Mouse (Mus musculus): ENCODE data around the gene Otop3. TPM values are rescaled to one million over a fixed set of nuclear protein-coding genes. Genes with fewer than 3 reads are reported as not detected.
"Not testable (repeated sequence)": the region's sequence is repeated elsewhere in the genome, so short reads cannot be mapped to it uniquely, and the experiment has no call there.

The Otop3 gene
- polyA plus RNA-seq, 1 experiment from 2014 or later, result 2.1 TPM

- WGBS, result 85% methylated on average over 4 of the region's 4 CpGs
- Histone ChIP-seq H3K27me3 (replicated peaks; ENCODE audit: control insufficient read depth, insufficient read depth, low read length) (peaks cover 17% of the 10 kb centered on the region; the same call in 1 of the 2 replicates), H3K9me3 (ENCODE audit: control insufficient read depth, low read length) (0 out of 2 replicates have a peak, but pooled peaks cover 2% of the 10 kb centered on the region), H3K27ac (ENCODE audit: low read length) (no peak overlapping the region), H3K36me3 (ENCODE audit: control insufficient read depth, insufficient read depth, low read length) (no peaks in the 10 kb centered on the region), H3K4me3 (ENCODE audit: low read length) (no peak overlapping the region), H3K4me2 (ENCODE audit: low read depth, low read length) (no peak overlapping the region), H3K4me1 (ENCODE audit: control insufficient read depth, insufficient read depth, low read length) (peaks cover 16% of the 10 kb centered on the region), H3K9ac (ENCODE audit: low read depth, low read length) (no peak overlapping the region)
- no peak for ATAC-seq
Observed at GRCm38 (mm10) chr11:115377254-115377653, 42.7 kb downstream of the Otop3 start.

GRCm38 (mm10) chr11:115377854-115378253 is 43.3 kb downstream of the Otop3 start:
- H3K27ac ChIP-seq (ENCODE audit: low read length), result no peak overlapping the region
- 83% methylated on average over 7 of the region's 7 CpGs for WGBS

GRCm38 (mm10) chr11:115381276-115381675 is 46.7 kb downstream of the Otop3 start:
- peak overlapping the region; percentile 82 for H3K4me2 ChIP-seq (ENCODE audit: low read depth, low read length)
- 16% methylated on average over 9 of the region's 9 CpGs for WGBS
- H3K9ac ChIP-seq (ENCODE audit: low read depth, low read length), result peak overlapping the region; percentile 85
- H3K27ac ChIP-seq (ENCODE audit: low read length), result peak overlapping the region; percentile 83
- H3K4me3 ChIP-seq (ENCODE audit: low read length), result peak overlapping the region; percentile 78
- peaks cover 27% of the 10 kb centered on the region for H3K4me1 ChIP-seq (ENCODE audit: control insufficient read depth, insufficient read depth, low read length)
- ATAC-seq, result no peak
- H3K9me3 ChIP-seq (ENCODE audit: control insufficient read depth, low read length), result 0 out of 2 replicates have a peak, but pooled peaks cover 2% of the 10 kb centered on the region
- no peaks in the 10 kb centered on the region for H3K27me3 ChIP-seq (replicated peaks; ENCODE audit: control insufficient read depth, insufficient read depth, low read length)
- H3K36me3 ChIP-seq (ENCODE audit: control insufficient read depth, insufficient read depth, low read length), result no peaks in the 10 kb centered on the region

More at GRCm38 (mm10) chr11:115377854-115378253, 43.3 kb downstream of the Otop3 start:
- Histone ChIP-seq H3K9me3 (ENCODE audit: control insufficient read depth, low read length) (0 out of 2 replicates have a peak, but pooled peaks cover 2% of the 10 kb centered on the region), H3K4me1 (ENCODE audit: control insufficient read depth, insufficient read depth, low read length) (peaks cover 18% of the 10 kb centered on the region), H3K36me3 (ENCODE audit: control insufficient read depth, insufficient read depth, low read length) (no peaks in the 10 kb centered on the region), H3K27me3 (replicated peaks; ENCODE audit: control insufficient read depth, insufficient read depth, low read length) (peaks cover 17% of the 10 kb centered on the region; the same call in 1 of the 2 replicates), H3K9ac (ENCODE audit: low read depth, low read length) (no peak overlapping the region), H3K4me2 (ENCODE audit: low read depth, low read length) (no peak overlapping the region), H3K4me3 (ENCODE audit: low read length) (no peak overlapping the region)
- no peak for ATAC-seq

GRCm38 (mm10) chr11:115381743-115382539 is 47.4 kb downstream of the Otop3 start, which contains the start of gene Cdr2l:
TSS of gene Cdr2l (plus strand) at chr11:115381916.
- Histone ChIP-seq H3K4me1 (ENCODE audit: control insufficient read depth, insufficient read depth, low read length) (peaks cover 27% of the 10 kb centered on the region), H3K27ac (ENCODE audit: low read length) (peak within 1 kb of the TSS; percentile 83), H3K4me2 (ENCODE audit: low read depth, low read length) (peak within 1 kb of the TSS; percentile 82), H3K36me3 (ENCODE audit: control insufficient read depth, insufficient read depth, low read length) (no peaks in the 10 kb centered on the region), H3K9me3 (ENCODE audit: control insufficient read depth, low read length) (0 out of 2 replicates have a peak, but pooled peaks cover 2% of the 10 kb centered on the region), H3K9ac (ENCODE audit: low read depth, low read length) (peak within 1 kb of the TSS; percentile 85), H3K27me3 (replicated peaks; ENCODE audit: control insufficient read depth, insufficient read depth, low read length) (no peaks in the 10 kb centered on the region), H3K4me3 (ENCODE audit: low read length) (peak within 1 kb of the TSS; percentile 78)
- ATAC-seq, result peak; percentile 96
- WGBS, result 0% methylated on average over 69 of the region's 76 CpGs

- WGBS, result 23% methylated on average over 5 of the region's 5 CpGs
- peaks cover 27% of the 10 kb centered on the region for H3K4me1 ChIP-seq (ENCODE audit: control insufficient read depth, insufficient read depth, low read length)
- H3K27me3 ChIP-seq (replicated peaks; ENCODE audit: control insufficient read depth, insufficient read depth, low read length), result no peaks in the 10 kb centered on the region
- H3K9ac ChIP-seq (ENCODE audit: low read depth, low read length), result peak overlapping the region; percentile 85
- peak overlapping the region; percentile 82 for H3K4me2 ChIP-seq (ENCODE audit: low read depth, low read length)
- no peak overlapping the region for H3K27ac ChIP-seq (ENCODE audit: low read length)
- peak overlapping the region; percentile 78 for H3K4me3 ChIP-seq (ENCODE audit: low read length)
- no peak for ATAC-seq
- 0 out of 2 replicates have a peak, but pooled peaks cover 1% of the 10 kb centered on the region for H3K9me3 ChIP-seq (ENCODE audit: control insufficient read depth, low read length)
- no peaks in the 10 kb centered on the region for H3K36me3 ChIP-seq (ENCODE audit: control insufficient read depth, insufficient read depth, low read length)
Observed at GRCm38 (mm10) chr11:115382891-115383290, 48.4 kb downstream of the Otop3 start.

GRCm38 (mm10) chr11:115383701-115384474 is 49.4 kb downstream of the Otop3 start:
- Histone ChIP-seq H3K4me2 (ENCODE audit: low read depth, low read length) (peak overlapping the region; percentile 82), H3K4me3 (ENCODE audit: low read length) (peak overlapping the region; percentile 78; the same call in 1 of the 2 replicates), H3K9me3 (ENCODE audit: control insufficient read depth, low read length) (no peaks in the 10 kb centered on the region), H3K9ac (ENCODE audit: low read depth, low read length) (peak overlapping the region; percentile 36; the same call in 1 of the 2 replicates), H3K36me3 (ENCODE audit: control insufficient read depth, insufficient read depth, low read length) (no peaks in the 10 kb centered on the region), H3K27ac (ENCODE audit: low read length) (peak overlapping the region; percentile 39), H3K27me3 (replicated peaks; ENCODE audit: control insufficient read depth, insufficient read depth, low read length) (no peaks in the 10 kb centered on the region), H3K4me1 (ENCODE audit: control insufficient read depth, insufficient read depth, low read length) (peaks cover 27% of the 10 kb centered on the region)
- ATAC-seq, result no peak
- WGBS, result 51% methylated on average over 16 of the region's 16 CpGs

- WGBS, result 84% methylated on average over 5 of the region's 5 CpGs
- ATAC-seq, result no peak
- no peaks in the 10 kb centered on the region for H3K27me3 ChIP-seq (replicated peaks; ENCODE audit: control insufficient read depth, insufficient read depth, low read length)
- 0 out of 2 replicates have a peak overlapping the region, but pooled peaks have one; percentile 9 for H3K4me2 ChIP-seq (ENCODE audit: low read depth, low read length)
- H3K27ac ChIP-seq (ENCODE audit: low read length), result peak overlapping the region; percentile 39; the same call in 1 of the 2 replicates
- no peaks in the 10 kb centered on the region for H3K9me3 ChIP-seq (ENCODE audit: control insufficient read depth, low read length)
- no peak overlapping the region for H3K9ac ChIP-seq (ENCODE audit: low read depth, low read length)
- H3K4me3 ChIP-seq (ENCODE audit: low read length), result no peak overlapping the region
- H3K4me1 ChIP-seq (ENCODE audit: control insufficient read depth, insufficient read depth, low read length), result peaks cover 27% of the 10 kb centered on the region
- H3K36me3 ChIP-seq (ENCODE audit: control insufficient read depth, insufficient read depth, low read length), result no peaks in the 10 kb centered on the region
Observed at GRCm38 (mm10) chr11:115384587-115384986, 50.1 kb downstream of the Otop3 start.

- not testable (repeated sequence) for H3K9me3 ChIP-seq (ENCODE audit: control insufficient read depth, low read length); H3K9ac ChIP-seq (ENCODE audit: low read depth, low read length); H3K27me3 ChIP-seq (replicated peaks; ENCODE audit: control insufficient read depth, insufficient read depth, low read length); ATAC-seq; H3K4me3 ChIP-seq (ENCODE audit: low read length); H3K4me2 ChIP-seq (ENCODE audit: low read depth, low read length); H3K27ac ChIP-seq (ENCODE audit: low read length); H3K36me3 ChIP-seq (ENCODE audit: control insufficient read depth, insufficient read depth, low read length)
- H3K4me1 ChIP-seq (ENCODE audit: control insufficient read depth, insufficient read depth, low read length), result peaks cover 20% of the 10 kb centered on the region
- WGBS, result 93% methylated on average over 3 of the region's 3 CpGs
Observed at GRCm38 (mm10) chr11:115386859-115387258, 52.3 kb downstream of the Otop3 start.

- ATAC-seq, result no peak
- Histone ChIP-seq H3K9me3 (ENCODE audit: control insufficient read depth, low read length) (no peaks in the 10 kb centered on the region), H3K27ac (ENCODE audit: low read length) (no peak overlapping the region), H3K4me1 (ENCODE audit: control insufficient read depth, insufficient read depth, low read length) (no peaks in the 10 kb centered on the region), H3K9ac (ENCODE audit: low read depth, low read length) (no peak overlapping the region), H3K4me2 (ENCODE audit: low read depth, low read length) (no peak overlapping the region), H3K36me3 (ENCODE audit: control insufficient read depth, insufficient read depth, low read length) (peaks cover 4% of the 10 kb centered on the region; the same call in 1 of the 2 replicates), H3K27me3 (replicated peaks; ENCODE audit: control insufficient read depth, insufficient read depth, low read length) (no peaks in the 10 kb centered on the region), H3K4me3 (ENCODE audit: low read length) (no peak overlapping the region)
- WGBS, result 92% methylated on average over 7 of the region's 7 CpGs
Observed at GRCm38 (mm10) chr11:115391358-115391757, 56.8 kb downstream of the Otop3 start.
